ENCODE assay signal across 12 mouse cellular contexts in the genomic region with DNA sequence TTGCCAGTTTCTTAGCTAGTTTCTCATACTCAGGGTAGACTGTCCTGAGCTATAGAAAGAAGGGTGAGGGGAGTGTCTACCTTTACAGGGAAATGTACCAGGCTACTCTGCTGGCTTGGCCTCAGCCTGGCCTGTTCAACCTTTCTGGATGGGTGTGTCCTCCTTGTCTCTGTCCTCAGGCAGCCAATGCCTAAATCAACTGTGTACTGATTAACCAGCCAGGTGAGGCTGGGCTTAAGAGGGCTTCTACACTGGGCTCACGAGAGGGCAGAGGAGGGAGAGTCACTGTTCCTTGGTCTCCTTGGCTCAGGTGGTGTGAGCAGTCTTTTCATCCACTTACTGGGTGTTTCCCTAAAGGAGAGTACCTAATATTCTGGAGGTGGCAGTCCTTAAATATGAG. TPM values are rescaled to one million over a fixed set of nuclear protein-coding genes. Genes with fewer than 3 reads are reported as not detected.
DNase-seq lines count a peak whose midpoint lies in the region; ATAC-seq and TF ChIP-seq lines count a peak whose summit lies in the region.
"Had no signal": no experiment of that assay in that cellular context is flagged by ENCODE, and none has a peak within 500 bp of the region (broad histone marks: within the 10 kb centered on the region; RNA-seq: fewer than 3 reads in every experiment).

No protein-coding gene starts in this region.

- peak overlapping the region in 1 of 2 experiments; percentile 34; a peak in 1 of 4 replicates for H3K27ac ChIP-seq in heart, embryonic 14.5 days (replicated peaks in 1 of 2; ENCODE audit: control insufficient read depth in 1 of 2, insufficient read depth in 1 of 2, low read depth in 2 of 2, low read length in 2 of 2)
- peak overlapping the region; percentile 42; the same call in 1 of the 2 replicates for H3K27ac ChIP-seq in kidney, adult 2 months (ENCODE audit: insufficient read depth, low read depth, low read length)
- peak overlapping the region; percentile 5 for H3K27ac ChIP-seq in liver, embryonic 12.5 days
- H3K27ac ChIP-seq in midbrain, postnatal 0 days (ENCODE audit: low read depth, low read length): no peak overlapping the region
- H3K27ac ChIP-seq in embryonic facial prominence, embryonic 10.5 days (replicated peaks): no peak overlapping the region
- H3K27ac ChIP-seq: embryonic facial prominence, embryonic 13.5 days had no signal

- peaks cover 9 to 16% of the 10 kb centered on the region in 2 experiments for H3K4me1 ChIP-seq in heart, embryonic 14.5 days (ENCODE audit: control insufficient read depth in 2 of 2, insufficient read depth in 2 of 2, low read length in 2 of 2)
- H3K4me1 ChIP-seq in kidney, adult 2 months (ENCODE audit: control insufficient read depth, insufficient read depth, low read length): peaks cover 14% of the 10 kb centered on the region
- peaks cover 68% of the 10 kb centered on the region for H3K4me1 ChIP-seq in liver, embryonic 12.5 days
- H3K4me1 ChIP-seq in midbrain, postnatal 0 days (ENCODE audit: insufficient read depth, low read length): no peaks in the 10 kb centered on the region
- peaks cover 3% of the 10 kb centered on the region for H3K4me1 ChIP-seq in embryonic facial prominence, embryonic 10.5 days

- no peak overlapping the region for H3K4me2 ChIP-seq in heart, embryonic 14.5 days (ENCODE audit: low read length)
- H3K4me2 ChIP-seq in liver, embryonic 12.5 days: peak overlapping the region; percentile 8; the same call in 1 of the 2 replicates
- H3K4me2 ChIP-seq in midbrain, postnatal 0 days (ENCODE audit: low read depth, low read length, poor library complexity, severe bottlenecking): no peak overlapping the region
- H3K4me2 ChIP-seq: embryonic facial prominence, embryonic 13.5 days; heart, embryonic 11.5 days had no signal

- no peak for TF ChIP-seq CTCF in kidney, adult 2 months (conservative IDR thresholded peaks at IDR 0.05; ENCODE audit: insufficient read depth, insufficient read length, low read depth, low read length)
- TF ChIP-seq CTCF in midbrain, postnatal 0 days (IDR thresholded peaks at IDR 0.05): no peak

- TF ChIP-seq POLR2A in kidney, adult 2 months (IDR thresholded peaks at IDR 0.05; ENCODE audit: low read depth, low read length): peak; percentile 15

- peak; percentile 17; the same call in 1 of the 2 replicates for ATAC-seq in heart, embryonic 14.5 days (ENCODE audit: insufficient number of reproducible peaks, insufficient read depth, low FRiP score, low read depth)
- peak; percentile 76 for ATAC-seq in liver, embryonic 12.5 days
- no peak for ATAC-seq in midbrain, postnatal 0 days (ENCODE audit: low FRiP score)

- H3K27me3 ChIP-seq in heart, embryonic 14.5 days (ENCODE audit: control insufficient read depth, insufficient read depth, low read length): no peaks in the 10 kb centered on the region
- no peaks in the 10 kb centered on the region for H3K27me3 ChIP-seq in kidney, adult 2 months (replicated peaks; ENCODE audit: control insufficient read depth, insufficient read depth, low read length)
- no peaks in the 10 kb centered on the region for H3K27me3 ChIP-seq in liver, embryonic 12.5 days (replicated peaks)
- no peaks in the 10 kb centered on the region for H3K27me3 ChIP-seq in midbrain, postnatal 0 days (ENCODE audit: insufficient read depth, low read length)
- H3K27me3 ChIP-seq in embryonic facial prominence, embryonic 10.5 days (replicated peaks; ENCODE audit: low read depth, poor library complexity, severe bottlenecking): no peaks in the 10 kb centered on the region
- H3K27me3 ChIP-seq: embryonic facial prominence, embryonic 13.5 days had no signal

- peaks cover 15% of the 10 kb centered on the region for H3K36me3 ChIP-seq in heart, embryonic 14.5 days (ENCODE audit: control insufficient read depth, insufficient read depth, low read length)
- H3K36me3 ChIP-seq in kidney, adult 2 months (ENCODE audit: control insufficient read depth, insufficient read depth, low read length): no peaks in the 10 kb centered on the region; the same call in 1 of the 2 replicates
- peaks cover 40% of the 10 kb centered on the region for H3K36me3 ChIP-seq in liver, embryonic 12.5 days
- peaks cover 26% of the 10 kb centered on the region for H3K36me3 ChIP-seq in midbrain, postnatal 0 days (ENCODE audit: insufficient read depth, low read length)
- peaks cover 43% of the 10 kb centered on the region for H3K36me3 ChIP-seq in embryonic facial prominence, embryonic 10.5 days (replicated peaks)

- H3K9me3 ChIP-seq in heart, embryonic 14.5 days (ENCODE audit: control insufficient read depth, low read length): no peaks in the 10 kb centered on the region
- H3K9me3 ChIP-seq in liver, embryonic 12.5 days (replicated peaks): no peaks in the 10 kb centered on the region
- no peaks in the 10 kb centered on the region for H3K9me3 ChIP-seq in midbrain, postnatal 0 days (ENCODE audit: low read length)
- no peaks in the 10 kb centered on the region for H3K9me3 ChIP-seq in embryonic facial prominence, embryonic 10.5 days
- H3K9me3 ChIP-seq: embryonic facial prominence, embryonic 13.5 days had no signal

- DNase-seq in heart, postnatal 10 days: no peak
- DNase-seq in kidney, adult 2 months: peak; percentile 86
- peak; percentile 20 to 54 for DNase-seq in lung, postnatal 4 days
- DNase-seq in midbrain, postnatal 0 days (ENCODE audit: low spot score): no peak
- DNase-seq in embryonic facial prominence, embryonic 10.5 days (ENCODE audit: low spot score): no peak
- no peak for DNase-seq in gastrocnemius, adult 18-20 months (ENCODE audit: low spot score)

- H3K4me3 ChIP-seq in heart, embryonic 14.5 days (ENCODE audit: control insufficient read depth in 1 of 2, insufficient read depth in 1 of 2, low read depth in 1 of 2, low read length in 2 of 2): no peak overlapping the region
- H3K4me3 ChIP-seq in kidney, adult 2 months (ENCODE audit: insufficient read depth, low read depth, low read length): no peak overlapping the region
- no peak overlapping the region for H3K4me3 ChIP-seq in liver, embryonic 12.5 days
- no peak overlapping the region for H3K4me3 ChIP-seq in midbrain, postnatal 0 days (ENCODE audit: low read depth, low read length)
- H3K4me3 ChIP-seq in embryonic facial prominence, embryonic 10.5 days: no peak overlapping the region
- H3K4me3 ChIP-seq: embryonic facial prominence, embryonic 13.5 days had no signal

- intact Hi-C loops in heart, postnatal 10 days (cut with DNase I): no loop called here

- 88% methylated on average over 1 of the region's 1 CpGs for WGBS in heart, embryonic 14.5 days
- 23% methylated on average over 1 of the region's 1 CpGs for WGBS in kidney, adult 2 months
- 41% methylated on average over 1 of the region's 1 CpGs for WGBS in liver, embryonic 12.5 days (ENCODE audit: insufficient replicate concordance)
- WGBS in midbrain, postnatal 0 days: 90% methylated on average over 1 of the region's 1 CpGs
- WGBS in embryonic facial prominence, embryonic 10.5 days: 77% methylated on average over 1 of the region's 1 CpGs

- no peak overlapping the region for H3K9ac ChIP-seq in heart, embryonic 14.5 days (ENCODE audit: low read length)
- H3K9ac ChIP-seq in liver, embryonic 12.5 days: no peak overlapping the region
- no peak overlapping the region for H3K9ac ChIP-seq in midbrain, postnatal 0 days (replicated peaks; ENCODE audit: low read length, poor library complexity, severe bottlenecking)
- H3K9ac ChIP-seq: embryonic facial prominence, embryonic 13.5 days had no signal

RNA-seq across cellular contexts. Expression of a gene that starts 15.8 kb away (rescaled TPM):
- 0.09 TPM in 1 of 2 replicates, not detected in the other for polyA plus RNA-seq in heart, embryonic 14.5 days (2014; fragmentation: Nextera tagmentation; extraction: Ambion mirVana)
- not detected for total RNA-seq in heart, postnatal 10 days (2021)
- 7.2 and 8.3 TPM in 2 replicates for polyA plus RNA-seq in kidney, adult 2 months (2012; rRNA removed)
- polyA plus RNA-seq in liver, embryonic 12.5 days (2016; fragmentation: Nextera tagmentation; extraction: Ambion mirVana): 0.36 and 0.49 TPM in 2 replicates
- total RNA-seq in midbrain, postnatal 0 days (2014; rRNA removed): 2.9 and 4.1 TPM in 2 replicates
- polyA plus RNA-seq in midbrain, postnatal 0 days (2015; fragmentation: Nextera tagmentation; extraction: Ambion mirVana): 3.2 and 3.7 TPM in 2 replicates
- polyA plus RNA-seq in embryonic facial prominence, embryonic 10.5 days (2016; fragmentation: Nextera tagmentation; extraction: Ambion mirVana): 0.35 and 0.36 TPM in 2 replicates
- total RNA-seq in gastrocnemius, adult 18-20 months (2021): not detected
- total RNA-seq: adrenal gland, postnatal 10 days; MEL had no signal

RNA-seq across cellular contexts. Expression of a gene that starts 17.4 kb away (rescaled TPM):
- polyA plus RNA-seq in heart, embryonic 14.5 days (2014; fragmentation: Nextera tagmentation; extraction: Ambion mirVana): 11.2 and 11.3 TPM in 2 replicates
- total RNA-seq in heart, postnatal 10 days (2021): 10 to 100 TPM; 12.6 to 13.5 TPM
- polyA plus RNA-seq in kidney, adult 2 months (2012; rRNA removed): 24.0 and 31.6 TPM in 2 replicates
- polyA plus RNA-seq in liver, embryonic 12.5 days (2016; fragmentation: Nextera tagmentation; extraction: Ambion mirVana): 20.4 and 21.3 TPM in 2 replicates
- 29.7 and 36.8 TPM in 2 replicates for total RNA-seq in midbrain, postnatal 0 days (2014; rRNA removed)
- 14.7 and 20.1 TPM in 2 replicates for polyA plus RNA-seq in midbrain, postnatal 0 days (2015; fragmentation: Nextera tagmentation; extraction: Ambion mirVana)
- 34.3 and 40.1 TPM in 2 replicates for polyA plus RNA-seq in embryonic facial prominence, embryonic 10.5 days (2016; fragmentation: Nextera tagmentation; extraction: Ambion mirVana)
- 1 to 10 TPM; 4.4 to 6.5 TPM for total RNA-seq in gastrocnemius, adult 18-20 months (2021)

RNA-seq across cellular contexts. Expression of a gene that starts 23.4 kb away (rescaled TPM):
- polyA plus RNA-seq in heart, embryonic 14.5 days (2014; fragmentation: Nextera tagmentation; extraction: Ambion mirVana): 0.09 TPM in 1 of 2 replicates, not detected in the other
- total RNA-seq in heart, postnatal 10 days (2021): not detected
- polyA plus RNA-seq in kidney, adult 2 months (2012; rRNA removed): 16.0 and 21.0 TPM in 2 replicates
- 5.0 and 7.3 TPM in 2 replicates for polyA plus RNA-seq in liver, embryonic 12.5 days (2016; fragmentation: Nextera tagmentation; extraction: Ambion mirVana)
- total RNA-seq in midbrain, postnatal 0 days (2014; rRNA removed): 0.47 and 0.60 TPM in 2 replicates
- polyA plus RNA-seq in midbrain, postnatal 0 days (2015; fragmentation: Nextera tagmentation; extraction: Ambion mirVana): 0.35 and 0.91 TPM in 2 replicates
- 0.88 TPM in 1 of 2 replicates, not detected in the other for polyA plus RNA-seq in embryonic facial prominence, embryonic 10.5 days (2016; fragmentation: Nextera tagmentation; extraction: Ambion mirVana)
- total RNA-seq in gastrocnemius, adult 18-20 months (2021): not detected
- polyA plus RNA-seq: embryonic facial prominence, embryonic 13.5 days had no signal

RNA-seq across cellular contexts. Expression of a gene that starts 23.4 kb away (rescaled TPM):
- 61.8 and 62.7 TPM in 2 replicates for polyA plus RNA-seq in heart, embryonic 14.5 days (2014; fragmentation: Nextera tagmentation; extraction: Ambion mirVana)
- total RNA-seq in heart, postnatal 10 days (2021): 10 to 100 TPM; 76.6 to 78.5 TPM
- polyA plus RNA-seq in kidney, adult 2 months (2012; rRNA removed): 236 and 270 TPM in 2 replicates
- 161 and 171 TPM in 2 replicates for polyA plus RNA-seq in liver, embryonic 12.5 days (2016; fragmentation: Nextera tagmentation; extraction: Ambion mirVana)
- 73.6 and 111 TPM in 2 replicates for total RNA-seq in midbrain, postnatal 0 days (2014; rRNA removed)
- 75.4 and 79.7 TPM in 2 replicates for polyA plus RNA-seq in midbrain, postnatal 0 days (2015; fragmentation: Nextera tagmentation; extraction: Ambion mirVana)
- polyA plus RNA-seq in embryonic facial prominence, embryonic 10.5 days (2016; fragmentation: Nextera tagmentation; extraction: Ambion mirVana): 62.9 and 69.3 TPM in 2 replicates
- total RNA-seq in gastrocnemius, adult 18-20 months (2021): 10 to 100 TPM; 19.9 to 22.2 TPM

RNA-seq across cellular contexts. Expression of a gene that starts 48.6 kb away (rescaled TPM):
- polyA plus RNA-seq in heart, embryonic 14.5 days (2014; fragmentation: Nextera tagmentation; extraction: Ambion mirVana): 7.5 and 8.8 TPM in 2 replicates
- total RNA-seq in heart, postnatal 10 days (2021): 10 to 100 TPM; 13.4 to 18.8 TPM
- polyA plus RNA-seq in kidney, adult 2 months (2012; rRNA removed): 31.3 and 34.8 TPM in 2 replicates
- 9.9 and 11.8 TPM in 2 replicates for polyA plus RNA-seq in liver, embryonic 12.5 days (2016; fragmentation: Nextera tagmentation; extraction: Ambion mirVana)
- total RNA-seq in midbrain, postnatal 0 days (2014; rRNA removed): 42.1 and 43.0 TPM in 2 replicates
- 36.2 and 38.9 TPM in 2 replicates for polyA plus RNA-seq in midbrain, postnatal 0 days (2015; fragmentation: Nextera tagmentation; extraction: Ambion mirVana)
- polyA plus RNA-seq in embryonic facial prominence, embryonic 10.5 days (2016; fragmentation: Nextera tagmentation; extraction: Ambion mirVana): 30.9 and 34.0 TPM in 2 replicates
- total RNA-seq in gastrocnemius, adult 18-20 months (2021): 10 to 100 TPM in 1 of 2 experiments, 1 to 10 TPM in 1; 7.6 to 11.1 TPM

Comparison
In these comparisons a context has a peak if more than half of its experiments do, and no peak if none do; other contexts are left out.
1. H3K27ac ChIP-seq: peak in kidney, adult 2 months (single experiment) and liver, embryonic 12.5 days (single experiment); none in midbrain, postnatal 0 days (single experiment) and embryonic facial prominence, embryonic 10.5 days (single experiment).
2. DNase-seq: peak in kidney, adult 2 months (single experiment) and lung, postnatal 4 days (2 of 2); none in heart, postnatal 10 days (0 of 2), midbrain, postnatal 0 days (single experiment), embryonic facial prominence, embryonic 10.5 days (single experiment) and gastrocnemius, adult 18-20 months (single experiment).